Mouse (Mus musculus): Measurements from ENCODE around the gene Cntd1. TPM values are rescaled to one million over a fixed set of nuclear protein-coding genes. Genes with fewer than 3 reads are reported as not detected.
A peak's percentile ranks its signal among the peaks of the same experiment; 100 is the strongest.

Cntd1 gene
- total and polyA plus RNA-seq, 2 experiments from 2014 or later = 0.25 TPM; not detected in 1

DNA sequence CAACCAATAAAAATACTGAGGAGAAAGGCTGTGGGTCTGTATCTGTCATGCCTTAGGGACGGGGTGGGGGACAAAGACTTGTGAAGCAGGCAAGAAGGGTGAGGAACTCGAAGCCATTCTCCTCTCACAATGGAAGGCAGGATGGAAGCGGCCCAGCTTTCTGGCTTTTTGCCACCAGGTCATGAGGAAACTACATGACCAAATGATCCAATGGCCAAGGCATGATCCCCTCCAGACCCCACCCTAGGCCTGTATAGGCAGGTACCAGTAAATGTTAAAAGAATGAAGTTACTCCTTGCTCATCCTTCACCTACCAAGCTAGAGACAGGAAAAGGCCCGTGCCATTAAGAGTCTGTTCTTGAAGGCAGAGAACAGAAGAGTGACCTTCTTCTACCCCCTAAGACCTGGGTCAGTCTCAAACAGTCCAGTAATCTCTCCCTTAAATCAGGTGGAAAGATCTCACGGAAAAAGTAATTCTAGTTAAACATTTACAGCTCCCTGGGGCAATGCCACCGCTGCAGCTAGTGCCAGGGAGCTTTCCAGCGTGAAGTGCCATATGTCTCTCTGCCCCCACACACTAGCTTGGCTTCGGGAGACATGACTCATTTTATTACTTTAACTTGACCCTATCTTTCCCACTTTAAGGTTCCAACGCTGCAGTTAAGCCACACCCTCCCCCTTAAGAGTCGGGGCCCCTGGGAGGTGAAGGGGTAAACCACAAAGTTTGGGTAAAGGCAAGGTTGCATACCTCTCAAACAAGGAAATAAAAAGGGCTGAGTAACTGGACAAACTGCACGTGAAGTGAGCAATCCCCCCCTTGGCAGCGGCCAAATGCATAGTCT lies 1.2 kb upstream of the Cntd1 start:
- H3K4me3 ChIP-seq (ENCODE audit: low read depth, low read length) = peak overlapping the region; percentile 69
- no peak for TF ChIP-seq CTCF (IDR thresholded peaks at IDR 0.05)
- no peak for DNase-seq (ENCODE audit: low spot score)
- ATAC-seq (ENCODE audit: low FRiP score) = no peak
- H3K4me2 ChIP-seq (ENCODE audit: low read depth, low read length, poor library complexity, severe bottlenecking) = peak overlapping the region; percentile 61
- peaks cover 16% of the 10 kb centered on the region; the same call in 1 of the 2 replicates for H3K4me1 ChIP-seq (ENCODE audit: insufficient read depth, low read length)
- no peaks in the 10 kb centered on the region for H3K27me3 ChIP-seq (ENCODE audit: insufficient read depth, low read length)
- no peaks in the 10 kb centered on the region for H3K9me3 ChIP-seq (ENCODE audit: low read length)
- 83% methylated on average over 12 of the region's 12 CpGs for WGBS
- H3K9ac ChIP-seq (replicated peaks; ENCODE audit: low read length, poor library complexity, severe bottlenecking) = 0 out of 2 replicates have a peak overlapping the region, but pooled peaks have one; percentile 84
- H3K36me3 ChIP-seq (ENCODE audit: insufficient read depth, low read length) = no peaks in the 10 kb centered on the region
- H3K27ac ChIP-seq (ENCODE audit: low read depth, low read length) = no peak overlapping the region

DNA sequence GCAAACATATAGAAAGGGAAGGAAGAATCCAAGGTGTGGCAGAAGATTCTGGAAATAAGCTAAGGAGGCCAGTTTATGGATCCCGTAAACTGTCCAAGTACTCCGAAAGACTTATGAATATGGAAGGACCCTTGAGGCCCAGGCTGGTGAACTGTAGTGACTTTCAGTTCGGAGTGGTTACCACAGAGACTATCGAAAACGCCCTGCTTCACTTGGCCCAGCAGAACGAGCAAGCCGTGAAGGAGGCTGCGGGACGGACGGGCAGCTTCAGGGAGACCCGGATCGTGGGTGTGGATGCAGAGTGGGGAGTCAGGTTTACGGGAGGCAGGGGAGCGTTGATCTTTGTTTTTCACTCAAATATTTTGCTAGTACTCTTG lies 369 bp downstream of the Cntd1 start:
- ATAC-seq (ENCODE audit: low FRiP score) (no peak), DNase-seq (ENCODE audit: low spot score) (no peak)
- TF ChIP-seq CTCF (IDR thresholded peaks at IDR 0.05) = no peak
- no peaks in the 10 kb centered on the region for H3K27me3 ChIP-seq (ENCODE audit: insufficient read depth, low read length)
- no peaks in the 10 kb centered on the region for H3K36me3 ChIP-seq (ENCODE audit: insufficient read depth, low read length)
- 65% methylated on average over 14 of the region's 14 CpGs for WGBS
- peaks cover 16% of the 10 kb centered on the region; the same call in 1 of the 2 replicates for H3K4me1 ChIP-seq (ENCODE audit: insufficient read depth, low read length)
- no peak overlapping the region for H3K27ac ChIP-seq (ENCODE audit: low read depth, low read length)
- peak overlapping the region; percentile 61 for H3K4me2 ChIP-seq (ENCODE audit: low read depth, low read length, poor library complexity, severe bottlenecking)
- no peaks in the 10 kb centered on the region for H3K9me3 ChIP-seq (ENCODE audit: low read length)
- H3K4me3 ChIP-seq (ENCODE audit: low read depth, low read length) = peak overlapping the region; percentile 69
- H3K9ac ChIP-seq (replicated peaks; ENCODE audit: low read length, poor library complexity, severe bottlenecking) = no peak overlapping the region; the same call in 1 of the 2 replicates

DNA sequence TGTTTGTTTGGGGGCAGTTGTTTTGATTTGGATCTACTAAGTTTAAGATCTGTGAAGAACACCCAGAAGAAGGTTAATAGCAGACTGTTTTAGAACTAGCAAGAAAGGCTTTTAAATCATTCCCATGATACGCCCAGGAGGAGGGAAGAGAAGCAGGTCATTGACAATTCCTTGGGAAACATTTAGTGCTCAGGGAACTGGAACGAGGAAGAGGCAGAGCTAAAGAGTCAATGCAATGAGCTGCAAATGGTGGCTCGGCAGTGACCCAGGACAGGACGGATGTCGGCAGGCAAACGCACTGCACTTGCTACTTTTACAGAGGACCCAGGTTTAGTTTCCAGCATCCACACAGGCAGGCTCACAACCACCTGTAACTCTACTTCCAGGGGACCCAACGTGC lies 2.0 kb downstream of the Cntd1 start:
- H3K4me2 ChIP-seq (ENCODE audit: low read depth, low read length, poor library complexity, severe bottlenecking) = no peak overlapping the region
- no peaks in the 10 kb centered on the region for H3K9me3 ChIP-seq (ENCODE audit: low read length)
- no peak overlapping the region for H3K9ac ChIP-seq (replicated peaks; ENCODE audit: low read length, poor library complexity, severe bottlenecking)
- TF ChIP-seq CTCF (IDR thresholded peaks at IDR 0.05) = no peak
- DNase-seq (ENCODE audit: low spot score) (no peak), ATAC-seq (ENCODE audit: low FRiP score) (no peak)
- no peak overlapping the region for H3K27ac ChIP-seq (ENCODE audit: low read depth, low read length)
- 0 out of 2 replicates have a peak, but pooled peaks cover 2% of the 10 kb centered on the region for H3K36me3 ChIP-seq (ENCODE audit: insufficient read depth, low read length)
- no peaks in the 10 kb centered on the region for H3K27me3 ChIP-seq (ENCODE audit: insufficient read depth, low read length)
- H3K4me3 ChIP-seq (ENCODE audit: low read depth, low read length) = no peak overlapping the region
- H3K4me1 ChIP-seq (ENCODE audit: insufficient read depth, low read length) = peaks cover 16% of the 10 kb centered on the region; the same call in 1 of the 2 replicates
- 53% methylated on average over 7 of the region's 7 CpGs for WGBS

DNA sequence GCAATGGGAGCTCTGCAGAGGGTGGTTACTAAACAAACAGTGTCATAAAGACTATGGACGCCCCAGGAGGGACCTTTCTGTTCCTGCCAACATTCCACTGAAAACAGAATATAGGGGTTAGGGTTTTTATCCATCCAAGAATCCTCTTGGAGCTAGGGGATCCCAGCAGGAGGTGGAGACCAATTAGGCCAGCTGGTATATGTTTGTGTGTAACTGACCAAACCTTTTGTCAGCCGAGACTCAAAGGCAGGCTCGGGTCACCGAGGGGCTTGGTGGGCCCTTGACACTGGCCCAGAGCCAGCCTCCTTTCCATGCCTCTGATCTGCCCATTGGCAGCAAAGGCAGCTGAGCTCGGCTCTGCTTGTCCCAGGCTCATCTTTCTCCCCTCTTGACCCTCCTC lies 4.1 kb downstream of the Cntd1 start:
- no peak overlapping the region for H3K4me3 ChIP-seq (ENCODE audit: low read depth, low read length)
- no peak for DNase-seq (ENCODE audit: low spot score)
- peaks cover 4% of the 10 kb centered on the region; the same call in 1 of the 2 replicates for H3K4me1 ChIP-seq (ENCODE audit: insufficient read depth, low read length)
- no peak overlapping the region for H3K27ac ChIP-seq (ENCODE audit: low read depth, low read length)
- no peak for ATAC-seq (ENCODE audit: low FRiP score)
- H3K27me3 ChIP-seq (ENCODE audit: insufficient read depth, low read length) = no peaks in the 10 kb centered on the region
- H3K9me3 ChIP-seq (ENCODE audit: low read length) = no peaks in the 10 kb centered on the region
- 45% methylated on average over 5 of the region's 5 CpGs for WGBS
- H3K4me2 ChIP-seq (ENCODE audit: low read depth, low read length, poor library complexity, severe bottlenecking) = no peak overlapping the region
- H3K36me3 ChIP-seq (ENCODE audit: insufficient read depth, low read length) = peaks cover 5% of the 10 kb centered on the region; the same call in 1 of the 2 replicates
- H3K9ac ChIP-seq (replicated peaks; ENCODE audit: low read length, poor library complexity, severe bottlenecking) = no peak overlapping the region
- TF ChIP-seq CTCF (IDR thresholded peaks at IDR 0.05) = no peak

DNA sequence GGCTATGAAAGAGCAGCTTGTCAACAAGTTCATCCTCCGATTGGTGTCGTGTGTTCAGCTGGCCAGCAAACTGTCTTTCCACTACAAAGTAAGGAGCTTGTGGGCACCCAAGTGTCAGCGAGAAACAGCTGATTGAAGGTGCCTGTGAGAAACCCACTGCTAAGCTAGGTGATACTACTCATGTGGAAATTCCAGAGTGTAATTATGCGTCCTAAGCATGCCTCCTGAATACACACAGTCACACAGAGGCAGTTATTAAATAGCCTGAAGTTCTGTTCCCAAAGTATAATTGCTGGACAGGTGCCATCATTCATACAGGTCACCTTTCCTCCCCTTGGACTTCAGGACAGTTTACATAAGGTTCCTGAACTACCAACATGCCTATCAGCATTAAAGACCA lies 5.0 kb downstream of the Cntd1 start:
- no peaks in the 10 kb centered on the region for H3K27me3 ChIP-seq (ENCODE audit: insufficient read depth, low read length)
- H3K4me1 ChIP-seq (ENCODE audit: insufficient read depth, low read length) = no peaks in the 10 kb centered on the region
- peaks cover 6% of the 10 kb centered on the region for H3K36me3 ChIP-seq (ENCODE audit: insufficient read depth, low read length)
- no peak for TF ChIP-seq CTCF (IDR thresholded peaks at IDR 0.05)
- no peak overlapping the region for H3K9ac ChIP-seq (replicated peaks; ENCODE audit: low read length, poor library complexity, severe bottlenecking)
- ATAC-seq (ENCODE audit: low FRiP score) (no peak), DNase-seq (ENCODE audit: low spot score) (no peak)
- no peak overlapping the region for H3K4me3 ChIP-seq (ENCODE audit: low read depth, low read length)
- H3K9me3 ChIP-seq (ENCODE audit: low read length) = no peaks in the 10 kb centered on the region
- no peak overlapping the region for H3K27ac ChIP-seq (ENCODE audit: low read depth, low read length)
- H3K4me2 ChIP-seq (ENCODE audit: low read depth, low read length, poor library complexity, severe bottlenecking) = no peak overlapping the region
- WGBS = 69% methylated on average over 4 of the region's 4 CpGs

DNA sequence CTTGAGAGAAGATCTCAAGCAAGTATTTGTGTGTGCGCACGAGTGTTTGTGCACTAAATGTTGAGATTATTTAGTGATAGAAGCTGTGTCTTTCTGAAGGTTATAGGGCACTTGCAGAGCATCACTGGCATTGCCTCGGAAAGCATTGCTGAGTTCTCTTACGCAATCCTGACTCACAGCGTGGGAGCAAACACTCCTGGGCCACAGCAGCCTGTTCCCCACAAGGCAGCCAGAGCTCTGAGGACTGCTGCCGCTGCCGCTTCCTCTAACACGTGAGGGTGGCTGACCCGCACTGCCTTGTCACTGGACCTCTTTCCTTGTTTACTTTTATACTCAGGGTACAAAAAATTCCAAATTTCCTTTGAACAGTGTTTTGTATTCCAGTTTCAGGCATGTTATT lies 8.5 kb downstream of the Cntd1 start:
- TF ChIP-seq CTCF (IDR thresholded peaks at IDR 0.05) = no peak
- Histone ChIP-seq H3K27ac (ENCODE audit: low read depth, low read length) (no peak overlapping the region), H3K4me3 (ENCODE audit: low read depth, low read length) (no peak overlapping the region), H3K27me3 (ENCODE audit: insufficient read depth, low read length) (no peaks in the 10 kb centered on the region), H3K9ac (replicated peaks; ENCODE audit: low read length, poor library complexity, severe bottlenecking) (no peak overlapping the region), H3K36me3 (ENCODE audit: insufficient read depth, low read length) (peaks cover 30% of the 10 kb centered on the region), H3K4me1 (ENCODE audit: insufficient read depth, low read length) (no peaks in the 10 kb centered on the region), H3K9me3 (ENCODE audit: low read length) (no peaks in the 10 kb centered on the region), H3K4me2 (ENCODE audit: low read depth, low read length, poor library complexity, severe bottlenecking) (no peak overlapping the region)
- 87% methylated on average over 9 of the region's 9 CpGs for WGBS
- no peak for ATAC-seq (ENCODE audit: low FRiP score)
- no peak for DNase-seq (ENCODE audit: low spot score)

Data from midbrain, postnatal 0 days (tissue).